Mouse (Mus musculus): ENCODE results near the gene Dync1h1.

The Dync1h1 gene

GRCm38 (mm10) chr12:110600225-110600991, 844 bp upstream of the Dync1h1 start:
- in situ Hi-C loops (cut with MboI; ENCODE audit: unreplicated experiment in 2 of 2), result loop anchor here (5.0 kb wide), 2 partner anchors 92 to 242 kb away; partner anchors contain the start of gene Mok (in 1 of the 2)

GRCm38 (mm10) chr12:110606161-110606560, 4.9 kb downstream of the Dync1h1 start:
- in situ Hi-C loops (cut with MboI; ENCODE audit: unreplicated experiment in 2 of 2), result no loop called here

GRCm38 (mm10) chr12:110606676-110607075, 5.4 kb downstream of the Dync1h1 start:
- in situ Hi-C loops (cut with MboI; ENCODE audit: unreplicated experiment in 2 of 2), result no loop called here

- in situ Hi-C loops (cut with MboI; ENCODE audit: unreplicated experiment in 2 of 2), result no loop called here
These were observed 7.4 kb downstream of the Dync1h1 start for GRCm38 (mm10) chr12:110608460-110609152.

GRCm38 (mm10) chr12:110609153-110609497, 7.9 kb downstream of the Dync1h1 start:
- in situ Hi-C loops (cut with MboI; ENCODE audit: unreplicated experiment in 2 of 2), result no loop called here

- in situ Hi-C loops (cut with MboI; ENCODE audit: unreplicated experiment in 2 of 2), result no loop called here
These were observed 9.5 kb downstream of the Dync1h1 start for GRCm38 (mm10) chr12:110610713-110611112.

GRCm38 (mm10) chr12:110630056-110630455, 28.8 kb downstream of the Dync1h1 start:
- in situ Hi-C loops (cut with MboI; ENCODE audit: unreplicated experiment in 2 of 2), result no loop called here

GRCm38 (mm10) chr12:110636293-110636692, 35.0 kb downstream of the Dync1h1 start:
- in situ Hi-C loops (cut with MboI; ENCODE audit: unreplicated experiment in 2 of 2), result no loop called here

GRCm38 (mm10) chr12:110637507-110638114, 36.4 kb downstream of the Dync1h1 start:
- in situ Hi-C loops (cut with MboI; ENCODE audit: unreplicated experiment in 2 of 2), result no loop called here

GRCm38 (mm10) chr12:110650241-110650641, 49.0 kb downstream of the Dync1h1 start:
- in situ Hi-C loops (cut with MboI; ENCODE audit: unreplicated experiment in 2 of 2), result loop anchor here in 1 of 2 experiments (5.0 kb wide), 1 partner anchor 33 kb away; no protein-coding TSS in a partner anchor

- in situ Hi-C loops (cut with MboI; ENCODE audit: unreplicated experiment in 2 of 2), result loop anchor here in 1 of 2 experiments (5.0 kb wide), 1 partner anchor 34 kb away; no protein-coding TSS in a partner anchor
These were observed 50.2 kb downstream of the Dync1h1 start for GRCm38 (mm10) chr12:110651464-110651863.

- in situ Hi-C loops (cut with MboI; ENCODE audit: unreplicated experiment in 2 of 2), result no loop called here
These were observed 60.5 kb downstream of the Dync1h1 start for GRCm38 (mm10) chr12:110661746-110662145.

- in situ Hi-C loops (cut with MboI; ENCODE audit: unreplicated experiment in 2 of 2), result no loop called here
These were observed 66.3 kb downstream of the Dync1h1 start for GRCm38 (mm10) chr12:110667466-110668077.

GRCm38 (mm10) chr12:110674243-110674642, 73.0 kb downstream of the Dync1h1 start:
- in situ Hi-C loops (cut with MboI; ENCODE audit: unreplicated experiment in 2 of 2), result loop anchor here (10.0 kb wide), 1 partner anchor 259 kb away; no protein-coding TSS in a partner anchor

- in situ Hi-C loops (cut with MboI; ENCODE audit: unreplicated experiment in 2 of 2), result loop anchor here in 1 of 2 experiments (10.0 kb wide), 1 partner anchor 164 kb away; the partner anchor contains the start of gene Mok
These were observed 79.9 kb downstream of the Dync1h1 start for GRCm38 (mm10) chr12:110681191-110681590.

- in situ Hi-C loops (cut with MboI; ENCODE audit: unreplicated experiment in 2 of 2), result loop anchor here in 1 of 2 experiments (10.0 kb wide), 1 partner anchor 163 kb away; the partner anchor contains the start of gene Mok
These were observed 80.6 kb downstream of the Dync1h1 start for GRCm38 (mm10) chr12:110681878-110682277.

- in situ Hi-C loops (cut with MboI; ENCODE audit: unreplicated experiment in 2 of 2), result loop anchor here in 1 of 2 experiments (10.0 kb wide), 1 partner anchor 162 kb away; the partner anchor contains the start of gene Mok
These were observed 81.5 kb downstream of the Dync1h1 start, which contains the start of gene 1700001K19Rik for GRCm38 (mm10) chr12:110682561-110683299. Gene 1700001K19Rik, minus strand, starts transcription at chr12:110682619.

- in situ Hi-C loops (cut with MboI; ENCODE audit: unreplicated experiment in 2 of 2), result loop anchor here in 1 of 2 experiments (10.0 kb wide), 1 partner anchor 161 kb away; the partner anchor contains the start of gene Mok
These were observed 82.3 kb downstream of the Dync1h1 start for GRCm38 (mm10) chr12:110683580-110683979.

All from v-Abl transformed pro-B cells (cell line).